Mouse (Mus musculus) frontal cortex, postnatal 36 days (tissue): Measurements from ENCODE around the gene Nup153.

Source experiments
- DNase-seq, 2 experiments: peaks; one replicate each; pipeline ENCODE4 v3.0.0; 2022; ENCODE audit warnings: low spot score in 2 of 2

The Nup153 gene

DNA sequence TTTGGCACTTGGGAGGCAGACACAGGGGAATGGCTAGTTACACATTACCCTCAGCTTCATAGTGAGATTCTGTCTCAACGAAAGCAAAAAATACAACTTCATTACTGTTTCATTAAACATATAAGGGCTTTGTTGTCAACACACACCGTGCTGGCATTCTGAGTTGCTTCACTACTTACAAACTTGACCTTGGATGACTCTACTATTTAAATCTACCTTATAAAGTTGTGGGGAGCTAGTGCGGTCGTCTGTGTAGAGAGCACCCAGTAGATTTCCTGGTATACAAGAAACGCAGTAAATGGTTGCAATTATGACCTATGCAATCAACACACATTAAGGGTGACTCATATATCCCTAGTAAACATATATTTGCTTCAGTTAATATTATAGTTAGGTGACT lies 671 bp upstream of the Nup153 start:
- no peak for DNase-seq

DNA sequence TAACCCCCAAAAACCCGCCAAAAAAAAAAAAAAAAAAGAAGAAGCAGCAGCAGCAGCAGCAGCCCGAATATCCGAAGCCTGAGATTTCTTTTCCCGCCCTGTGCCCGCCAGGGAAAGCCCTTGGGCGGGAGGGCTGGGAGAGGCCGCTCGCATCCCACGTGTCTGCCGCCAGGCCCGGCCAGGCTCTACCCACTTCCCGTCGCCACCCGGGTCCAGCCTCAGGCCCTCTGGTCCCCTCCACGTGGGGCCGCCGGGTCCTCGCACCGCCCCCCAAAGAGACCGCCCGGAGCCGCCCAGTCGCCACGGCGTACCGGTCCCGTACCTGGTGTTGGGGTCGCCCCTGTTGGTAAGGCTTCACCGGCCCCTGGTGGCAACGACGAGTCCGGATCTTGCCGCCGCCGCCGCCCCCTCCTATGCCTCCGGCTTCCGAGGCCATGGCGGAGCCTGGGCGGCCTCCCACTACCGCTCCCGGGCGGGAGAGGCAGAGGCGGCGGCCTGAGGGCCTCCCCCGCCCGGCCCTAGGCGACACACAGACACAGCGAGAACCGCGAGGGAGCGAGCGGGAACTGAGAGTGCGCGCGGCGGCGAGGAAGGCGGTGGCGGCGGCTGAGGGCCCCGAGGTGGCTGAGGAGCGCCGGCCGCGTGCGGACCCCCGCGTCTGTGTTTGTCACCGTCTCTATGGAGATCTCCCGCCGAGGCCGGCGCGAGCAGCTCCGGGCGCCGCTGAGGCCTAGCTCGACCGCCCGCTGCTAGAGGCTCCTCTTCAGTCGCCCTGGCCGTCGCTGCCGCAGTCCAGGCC lies 503 bp downstream of the Nup153 start:
- DNase-seq: peak; percentile 48 to 55

DNA sequence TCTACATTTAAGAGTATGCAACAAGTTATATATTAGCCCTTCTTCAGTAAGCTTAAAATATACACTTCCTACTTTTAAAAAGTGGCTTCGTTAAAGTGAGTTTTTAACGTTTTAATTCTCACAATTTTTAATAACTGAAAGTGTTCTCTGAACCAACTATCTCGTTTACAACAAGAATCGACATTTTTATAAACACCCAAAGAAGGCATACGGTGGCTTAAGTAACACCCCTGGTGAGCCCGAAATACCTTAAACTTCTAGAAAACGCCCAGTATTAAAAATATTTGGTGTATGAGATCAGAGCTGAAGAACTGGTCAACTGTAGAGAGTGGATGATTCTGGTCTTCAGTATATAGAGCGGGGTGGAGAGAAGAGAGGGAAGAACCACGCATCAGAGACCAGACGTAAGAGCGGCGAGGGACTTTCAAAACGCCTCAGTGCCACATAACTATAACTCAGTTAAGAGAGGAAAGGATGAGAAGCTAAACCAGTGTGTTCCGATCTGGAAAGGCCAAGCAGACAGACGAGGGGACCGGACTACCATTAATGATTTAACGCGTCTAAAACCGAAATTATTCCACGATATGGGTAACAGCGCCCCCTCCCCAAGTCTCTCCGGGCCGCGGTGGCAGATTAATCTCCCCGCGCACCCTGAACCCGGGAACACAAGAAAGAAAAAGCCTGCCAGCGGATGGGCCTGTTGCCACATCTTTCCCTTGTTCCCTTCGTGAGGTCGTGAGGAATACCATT lies 1.3 kb downstream of the Nup153 start:
- peak in 1 of 2 experiments; percentile 17 for DNase-seq

DNA sequence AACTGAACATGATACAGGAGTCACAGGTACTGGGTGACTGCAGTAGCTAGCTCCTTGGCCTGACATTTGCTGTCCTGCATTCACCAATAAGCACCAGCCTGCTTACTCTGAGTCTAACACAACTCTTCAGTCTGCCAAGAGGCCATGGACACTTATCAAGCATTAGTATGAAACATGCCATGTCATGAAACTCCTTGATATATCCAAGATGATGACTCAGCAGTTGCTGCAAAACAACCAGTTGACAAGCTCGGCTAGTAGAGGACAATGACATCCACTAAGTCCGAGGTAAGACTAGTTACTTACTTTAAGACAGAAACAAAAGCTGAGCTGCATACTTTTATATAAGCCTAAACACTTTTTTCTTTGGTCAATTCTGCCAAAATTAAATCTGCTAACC lies 2.5 kb downstream of the Nup153 start:
- DNase-seq: no peak

DNA sequence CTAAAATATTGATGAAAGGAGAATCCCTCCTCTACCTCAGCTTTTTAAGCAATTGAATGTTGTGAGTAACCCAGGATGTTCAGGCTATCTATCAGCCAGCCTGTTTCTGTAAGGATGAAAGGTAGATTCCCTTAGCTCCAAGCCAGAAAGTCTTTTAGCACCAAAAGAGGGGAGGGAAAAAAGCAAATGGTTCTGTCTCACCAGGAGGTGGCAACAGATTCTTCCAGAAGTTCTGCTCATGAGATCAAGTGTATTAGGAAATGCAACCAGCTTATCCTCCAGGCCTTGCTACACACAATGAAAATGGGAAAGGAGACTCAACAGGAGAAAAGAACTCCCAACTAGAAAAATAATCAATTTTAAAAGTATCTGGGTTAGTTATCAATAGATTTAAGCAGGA lies 3.4 kb downstream of the Nup153 start:
- no peak for DNase-seq

DNA sequence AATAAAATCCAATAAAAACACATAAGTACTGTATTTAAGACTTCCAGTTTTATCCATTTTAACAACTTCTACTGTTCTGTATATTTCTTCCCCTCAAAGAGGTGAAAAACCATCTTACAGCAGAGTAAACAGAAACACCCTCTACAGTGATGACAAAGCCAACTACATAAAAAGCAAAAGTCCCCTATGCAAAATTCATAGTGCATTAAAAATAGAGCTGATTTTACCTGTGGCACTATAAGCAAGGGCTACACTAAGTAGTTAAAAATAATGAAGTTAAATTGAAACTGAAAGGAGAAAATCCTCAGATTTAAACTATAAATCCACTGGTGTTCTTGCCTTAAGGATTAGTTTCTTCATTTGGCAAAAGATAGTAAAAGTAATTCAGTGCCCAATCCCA lies 6.7 kb downstream of the Nup153 start:
- DNase-seq: no peak

DNA sequence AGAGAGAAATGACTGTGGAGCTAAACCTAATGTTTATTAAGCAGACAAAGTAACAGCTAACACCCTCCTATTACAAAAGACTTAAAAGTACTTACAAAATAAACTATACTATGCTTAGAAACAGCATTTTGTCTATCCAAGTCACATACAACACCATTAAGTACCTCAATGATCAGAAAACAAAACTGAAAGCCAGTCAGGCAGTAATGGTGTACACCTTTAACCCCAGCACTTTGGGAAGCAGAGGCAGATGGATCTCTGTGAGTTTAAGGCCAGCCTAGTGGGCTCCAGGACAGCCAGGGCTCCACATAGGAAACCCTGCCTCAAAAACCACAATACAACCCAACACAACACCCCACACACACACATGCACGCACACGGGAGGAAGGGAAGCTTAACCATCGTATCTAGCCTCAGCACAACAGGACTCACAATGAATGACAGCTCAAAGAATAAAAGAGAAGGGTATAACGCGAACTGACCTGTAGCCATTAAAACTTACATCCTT lies 8.8 kb downstream of the Nup153 start:
- no peak for DNase-seq

DNA sequence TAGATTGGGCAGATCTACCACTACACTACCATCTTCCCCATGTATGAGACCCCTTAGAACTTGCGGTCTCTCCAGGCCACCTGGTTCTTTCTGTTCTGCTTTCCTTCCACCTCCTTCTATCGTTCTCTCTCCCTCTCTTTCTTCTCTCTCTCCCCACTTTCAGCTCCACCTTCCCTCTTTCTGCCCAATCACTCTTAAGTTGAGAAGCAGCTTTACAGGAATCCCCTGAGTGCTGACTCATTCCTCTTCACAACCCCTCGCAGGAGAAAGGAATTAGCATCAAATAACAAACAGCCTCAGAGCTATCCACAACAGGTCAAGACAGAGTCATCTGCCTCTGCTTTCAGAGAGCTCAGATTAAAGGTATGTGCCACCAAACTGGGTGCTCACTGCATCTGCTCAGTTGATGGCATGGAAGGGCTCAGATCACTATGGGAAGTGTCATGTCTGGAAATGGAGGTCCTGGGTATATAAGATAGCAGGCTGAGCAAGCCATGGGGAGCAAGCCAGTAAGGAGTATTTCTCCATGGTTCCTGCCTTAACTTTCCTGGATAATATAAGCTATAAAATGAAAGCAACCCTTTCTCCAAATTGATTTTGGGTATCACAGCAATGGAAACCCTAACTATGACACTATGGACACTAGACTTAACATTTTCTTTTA lies 11.6 kb downstream of the Nup153 start:
- no peak for DNase-seq

DNA sequence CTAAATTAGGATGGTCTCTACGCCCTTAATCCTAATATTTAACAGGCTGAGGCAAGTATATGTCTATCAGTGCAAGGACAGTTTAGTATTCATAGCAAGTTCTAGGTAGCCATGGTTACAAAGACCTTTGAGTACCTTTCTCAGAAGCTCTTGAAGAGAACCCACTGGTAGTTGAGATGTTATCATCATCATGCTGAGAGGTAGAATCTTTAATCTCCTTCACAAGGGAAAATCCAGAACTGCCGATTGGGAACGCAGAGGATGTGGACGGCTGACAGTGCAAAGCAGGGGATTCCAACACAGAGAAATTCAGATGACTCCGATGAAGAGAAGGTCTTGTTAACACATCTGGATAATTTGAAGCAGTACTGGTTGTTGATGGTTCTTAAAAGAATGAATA lies 14.3 kb downstream of the Nup153 start:
- DNase-seq: no peak

DNA sequence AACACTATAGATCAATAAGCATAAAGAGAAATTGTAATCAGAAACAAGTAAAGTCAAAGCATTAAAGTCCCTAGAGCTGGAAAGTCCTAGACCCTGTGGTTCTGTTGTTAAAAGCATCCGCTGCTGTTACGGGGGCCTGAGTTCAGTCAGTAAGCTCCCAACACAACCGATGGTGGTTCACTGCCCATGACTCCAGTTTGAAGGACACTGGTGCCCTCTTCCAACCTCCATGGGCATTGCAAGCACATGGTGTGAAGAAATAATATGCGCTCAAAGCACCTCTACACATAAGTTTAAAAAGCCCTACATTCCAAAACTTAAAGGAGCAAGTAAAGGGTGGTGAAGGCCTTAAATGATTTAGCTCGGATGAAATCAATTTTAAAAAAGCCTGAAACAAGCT lies 24.6 kb downstream of the Nup153 start:
- DNase-seq: no peak

DNA sequence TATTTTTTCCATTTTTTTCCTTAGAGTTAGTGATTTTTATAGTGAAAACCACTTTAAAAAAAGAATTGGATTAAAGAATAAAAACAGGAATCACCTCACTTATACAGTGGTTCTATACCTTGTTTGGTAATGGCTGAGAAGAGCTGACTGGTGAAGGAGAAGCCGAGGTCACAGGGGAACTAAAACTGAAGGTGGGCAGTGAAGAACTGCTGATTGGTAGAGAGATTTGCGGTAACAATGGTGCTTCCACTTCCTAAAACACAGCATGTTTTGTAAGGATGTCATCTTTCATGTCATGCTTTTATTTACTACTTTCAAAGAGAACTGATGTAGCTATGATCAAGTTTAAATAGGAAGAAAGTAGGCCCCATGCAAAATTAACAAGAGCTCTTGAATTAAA lies 26.3 kb downstream of the Nup153 start:
- DNase-seq: no peak

DNA sequence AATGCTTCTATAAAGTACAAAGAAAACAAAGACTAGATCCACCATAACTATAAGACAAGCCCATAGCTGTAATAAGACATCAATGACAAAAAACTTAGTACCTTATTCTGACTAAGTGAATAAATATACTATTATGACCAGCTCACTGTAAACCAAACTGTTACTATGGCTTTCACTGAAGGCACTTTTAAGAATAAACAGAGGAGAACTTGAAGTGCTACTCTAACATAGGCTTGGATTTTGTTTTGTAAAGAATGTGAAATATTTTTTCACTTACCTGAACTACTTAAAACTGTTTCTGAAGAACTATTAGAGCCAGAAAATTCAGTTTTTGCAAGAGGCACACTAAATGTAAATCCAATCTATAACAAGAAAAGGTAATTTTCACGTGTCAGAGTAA lies 28.4 kb downstream of the Nup153 start:
- no peak for DNase-seq

DNA sequence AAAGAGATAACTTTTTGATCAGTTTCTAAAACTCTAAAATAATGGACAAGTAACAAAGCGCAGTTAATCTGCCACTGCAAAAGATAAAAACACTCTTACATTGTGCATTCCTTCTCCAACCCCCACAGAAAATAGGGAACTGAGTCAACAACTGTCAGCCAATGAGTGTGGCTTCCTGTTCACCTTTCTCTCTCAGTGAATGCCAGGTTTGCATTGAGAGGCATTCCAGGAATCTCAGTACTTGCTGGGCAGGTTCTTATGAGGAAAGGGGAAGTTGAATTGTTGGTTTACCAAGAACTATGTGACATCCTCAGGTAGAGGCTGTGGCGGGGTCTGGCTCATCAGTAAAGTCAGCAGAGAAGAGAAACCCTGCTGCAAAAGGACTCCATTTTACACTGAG lies 31.0 kb downstream of the Nup153 start:
- no peak for DNase-seq

DNA sequence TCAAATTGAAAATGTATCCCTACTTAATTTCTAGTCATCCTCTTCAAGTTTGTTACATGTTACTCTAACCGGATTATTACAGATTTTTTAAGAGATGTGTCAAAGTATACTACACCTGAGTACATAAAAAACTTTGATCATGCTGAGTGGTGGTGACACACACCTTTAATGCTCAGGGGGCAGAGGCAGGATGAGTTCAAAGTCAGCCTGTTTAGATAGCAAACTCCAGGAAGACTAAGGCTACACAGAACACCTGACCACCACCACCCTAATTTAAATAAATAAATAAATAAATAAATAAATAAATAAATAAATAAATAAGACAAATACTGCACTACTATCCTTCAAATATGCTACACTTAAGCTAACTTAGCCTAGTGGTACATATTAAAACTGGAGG lies 31.8 kb downstream of the Nup153 start:
- DNase-seq: no peak

DNA sequence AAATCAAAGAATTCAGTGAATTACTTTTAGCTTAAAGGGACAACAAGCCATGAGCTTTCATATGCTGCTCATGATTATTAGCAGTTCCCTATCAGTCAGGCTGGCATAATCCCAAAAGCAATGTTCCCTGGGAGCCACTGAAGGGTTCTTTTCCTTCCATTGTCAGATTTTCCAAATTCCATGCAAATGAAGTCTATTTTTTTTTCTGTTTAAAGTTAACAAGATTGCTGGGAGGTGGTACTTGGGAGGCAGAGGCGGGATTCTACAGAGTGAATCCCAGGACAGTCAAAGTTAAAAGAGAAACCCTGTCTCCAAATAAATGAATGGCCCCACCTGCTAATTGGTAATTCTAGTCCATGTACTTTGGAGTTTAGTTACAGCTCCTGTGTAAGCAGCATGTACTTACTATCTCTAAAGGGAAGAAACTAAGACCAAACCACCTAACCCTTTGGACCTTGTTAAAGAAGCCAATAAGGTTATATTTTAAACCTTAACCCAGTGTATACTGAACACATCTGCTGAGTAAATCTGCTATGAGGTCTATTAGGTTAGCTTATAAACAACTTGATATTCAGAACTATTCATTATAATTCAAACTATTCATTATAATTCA lies 32.3 kb downstream of the Nup153 start:
- DNase-seq: no peak

DNA sequence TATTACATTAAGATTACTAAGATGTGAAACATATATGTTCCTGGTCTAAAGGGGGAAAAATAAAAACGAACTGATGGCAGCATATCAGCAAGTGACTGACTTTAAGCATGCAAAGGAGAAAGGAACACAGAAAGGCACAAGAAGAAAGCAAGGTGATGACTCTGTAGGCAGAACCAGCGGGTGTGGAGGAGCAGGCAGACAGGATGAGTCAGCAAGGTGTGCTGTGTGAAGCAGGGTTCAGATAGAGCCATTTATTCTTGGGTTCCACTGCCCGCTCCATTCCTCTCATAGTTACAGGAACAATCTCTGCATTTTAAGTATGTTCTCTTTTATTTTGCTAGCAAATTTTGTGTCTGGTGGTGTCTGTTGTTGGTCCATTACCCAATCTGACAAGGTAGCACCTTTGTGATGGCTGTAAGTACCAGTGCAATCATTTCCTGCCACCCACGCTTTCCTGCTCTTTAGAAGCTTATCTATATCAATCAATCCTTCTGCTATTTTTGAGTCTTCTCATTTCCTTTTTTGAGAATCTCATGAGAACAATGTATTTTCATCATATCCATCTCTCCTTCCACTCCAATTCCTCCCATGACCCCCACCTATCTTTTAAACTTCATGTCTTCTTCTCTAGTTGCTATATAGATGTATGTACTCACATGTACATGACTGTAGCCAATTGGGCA lies 37.0 kb downstream of the Nup153 start:
- DNase-seq: no peak

DNA sequence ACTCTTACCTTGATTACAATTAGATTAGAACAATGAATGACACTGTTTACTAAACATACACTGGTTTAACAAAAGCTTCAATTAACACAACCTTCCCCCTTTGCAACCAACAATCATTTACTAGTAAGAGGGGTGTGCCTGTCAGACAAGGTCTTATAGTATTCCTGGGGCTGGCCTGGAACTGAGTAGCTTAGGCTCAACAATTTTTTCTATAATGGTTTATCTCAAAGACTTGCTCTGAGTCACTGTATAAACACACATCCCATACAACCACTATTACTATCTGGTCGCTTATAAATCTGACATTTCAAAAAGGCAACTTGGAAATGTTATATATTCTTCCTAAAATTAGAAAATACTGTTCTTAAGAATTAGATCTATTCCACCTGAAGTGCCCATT lies 44.4 kb downstream of the Nup153 start:
- DNase-seq: no peak

DNA sequence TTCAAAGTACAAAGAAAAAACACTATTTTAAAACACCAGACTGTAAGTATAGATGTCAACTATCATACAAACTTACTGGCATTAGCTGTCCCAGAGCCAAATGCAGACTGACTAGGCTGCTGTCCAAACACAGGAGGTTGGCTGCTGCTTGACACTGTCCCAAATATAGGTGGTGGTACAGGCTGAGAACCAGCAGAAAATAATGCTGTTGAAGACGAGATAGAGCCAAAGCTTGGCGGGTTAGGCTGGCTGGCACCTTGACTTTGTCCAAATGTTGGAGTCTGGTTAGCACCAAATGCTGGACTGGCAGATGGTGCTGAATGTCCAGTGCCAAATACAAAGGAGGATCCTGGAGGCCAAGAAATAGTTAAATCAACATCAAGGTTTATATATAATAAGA lies 44.8 kb downstream of the Nup153 start:
- no peak for DNase-seq

DNA sequence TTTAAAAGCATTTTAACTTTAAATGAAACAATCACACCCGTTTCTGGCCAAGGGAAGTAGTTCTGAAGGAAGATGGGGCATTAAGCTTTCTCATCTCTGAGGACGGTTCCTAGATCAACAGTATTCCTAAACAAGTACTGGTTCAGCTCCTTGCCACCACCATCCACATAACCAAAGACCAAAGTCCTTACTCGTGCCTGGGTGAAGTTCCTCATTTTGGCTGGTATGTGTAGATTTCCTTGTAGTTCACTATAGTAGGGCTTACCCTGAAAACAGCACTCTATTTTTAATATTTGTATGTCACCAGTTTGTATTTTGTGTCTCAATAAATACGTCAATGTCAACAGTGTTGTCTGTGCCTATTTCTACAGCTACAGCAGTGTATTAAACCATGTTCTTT lies 50.0 kb downstream of the Nup153 start:
- no peak for DNase-seq

DNA sequence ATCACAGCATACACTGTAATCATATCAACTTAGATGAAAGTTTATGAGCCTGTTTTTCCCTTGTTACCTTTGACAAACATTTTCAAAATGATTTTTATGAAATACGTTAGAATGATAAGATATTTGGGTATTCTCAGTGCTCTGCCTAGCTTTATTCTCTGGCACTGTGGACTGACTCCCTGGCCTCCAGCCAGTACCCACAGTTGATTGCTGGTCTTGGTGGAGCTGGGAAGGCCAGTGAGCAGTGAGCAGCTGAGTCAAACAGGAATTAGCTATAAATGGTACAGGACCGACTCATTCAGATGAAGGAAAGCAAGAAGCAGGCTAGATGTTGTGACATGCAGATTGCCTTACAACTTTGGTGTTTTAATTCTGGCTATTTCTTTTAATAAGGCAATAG lies 53.1 kb downstream of the Nup153 start:
- DNase-seq: no peak

DNA sequence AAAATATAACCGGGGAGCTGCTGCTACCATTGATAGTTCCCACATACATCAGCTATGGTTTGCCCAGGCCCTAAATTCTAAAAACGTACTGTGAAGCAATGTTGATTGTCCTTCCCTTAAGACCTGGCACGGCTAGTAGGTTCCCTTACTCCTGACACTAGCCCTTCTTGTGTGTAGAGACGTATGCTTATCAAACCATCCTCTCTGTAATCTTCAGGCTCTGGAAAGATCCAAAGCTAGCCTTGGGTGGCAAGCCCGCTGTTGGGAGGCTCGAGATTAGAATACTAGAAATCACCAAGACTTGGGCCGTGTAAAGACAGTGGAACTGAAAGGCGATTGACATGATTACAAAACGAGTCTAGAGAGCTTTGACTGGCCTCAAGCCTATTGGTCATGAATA lies 57.2 kb downstream of the Nup153 start:
- DNase-seq: no peak
